Mouse (Mus musculus): ENCODE results near the gene Irak2. TPM values are rescaled to one million over a fixed set of nuclear protein-coding genes. Genes with fewer than 3 reads are reported as not detected.

Gene Irak2
- polyA plus RNA-seq, 1 experiment from 2014 or later, result 5.7 TPM

GRCm38 (mm10) chr6:113740236-113741217 lies 102.3 kb downstream of the Irak2 start, which contains the start of gene Sec13:
Sec13 (minus strand) TSS chr6:113740743.
- no peaks in the 10 kb centered on the region for H3K27me3 ChIP-seq (replicated peaks; ENCODE audit: control insufficient read depth, insufficient read depth, low read length)
- DNase-seq (ENCODE audit: low spot score) (peak; percentile 97), ATAC-seq (replicated peaks; ENCODE audit: low FRiP score, low TSS enrichment, low read depth) (peak; percentile 87; the same call in 1 of the 2 replicates)
- no peaks in the 10 kb centered on the region for H3K9me3 ChIP-seq (ENCODE audit: control insufficient read depth, low read length)
- peak within 1 kb of the TSS; percentile 57 for H3K4me2 ChIP-seq (ENCODE audit: low read length)
- 7% methylated on average over 41 of the region's 41 CpGs for WGBS
- H3K27ac ChIP-seq (ENCODE audit: low read depth), result peak within 1 kb of the TSS; percentile 39; the same call in 1 of the 2 replicates
- H3K4me3 ChIP-seq (ENCODE audit: low read depth, low read length), result peak within 1 kb of the TSS; percentile 100
- peaks cover 25% of the 10 kb centered on the region for H3K36me3 ChIP-seq (ENCODE audit: control insufficient read depth, insufficient read depth, low read length)
- 0 out of 2 replicates have a peak, but pooled peaks cover 4% of the 10 kb centered on the region for H3K4me1 ChIP-seq (replicated peaks; ENCODE audit: control insufficient read depth, insufficient read depth, low read length)
- H3K9ac ChIP-seq (ENCODE audit: low read length), result peak within 1 kb of the TSS; percentile 85

GRCm38 (mm10) chr6:113741425-113741824 lies 103.2 kb downstream of the Irak2 start:
- Histone ChIP-seq H3K27me3 (replicated peaks; ENCODE audit: control insufficient read depth, insufficient read depth, low read length) (no peaks in the 10 kb centered on the region), H3K9ac (ENCODE audit: low read length) (no peak overlapping the region), H3K4me1 (replicated peaks; ENCODE audit: control insufficient read depth, insufficient read depth, low read length) (0 out of 2 replicates have a peak, but pooled peaks cover 4% of the 10 kb centered on the region), H3K9me3 (ENCODE audit: control insufficient read depth, low read length) (no peaks in the 10 kb centered on the region), H3K4me3 (ENCODE audit: low read depth, low read length) (no peak overlapping the region), H3K27ac (ENCODE audit: low read depth) (no peak overlapping the region), H3K4me2 (ENCODE audit: low read length) (no peak overlapping the region), H3K36me3 (ENCODE audit: control insufficient read depth, insufficient read depth, low read length) (peaks cover 16% of the 10 kb centered on the region)
- ATAC-seq (replicated peaks; ENCODE audit: low FRiP score, low TSS enrichment, low read depth) (no peak), DNase-seq (ENCODE audit: low spot score) (no peak)
- WGBS, result 69% methylated on average over 2 of the region's 2 CpGs

- H3K9me3 ChIP-seq (ENCODE audit: control insufficient read depth, low read length), result no peaks in the 10 kb centered on the region
- no peak overlapping the region for H3K9ac ChIP-seq (ENCODE audit: low read length)
- DNase-seq (ENCODE audit: low spot score), result no peak
- WGBS, result 88% methylated on average over 1 of the region's 1 CpGs
- no peak overlapping the region for H3K4me3 ChIP-seq (ENCODE audit: low read depth, low read length)
- no peak for ATAC-seq (replicated peaks; ENCODE audit: low FRiP score, low TSS enrichment, low read depth)
- H3K36me3 ChIP-seq (ENCODE audit: control insufficient read depth, insufficient read depth, low read length), result peaks cover 13% of the 10 kb centered on the region; the same call in 1 of the 2 replicates
- 0 out of 2 replicates have a peak, but pooled peaks cover 4% of the 10 kb centered on the region for H3K4me1 ChIP-seq (replicated peaks; ENCODE audit: control insufficient read depth, insufficient read depth, low read length)
- H3K27me3 ChIP-seq (replicated peaks; ENCODE audit: control insufficient read depth, insufficient read depth, low read length), result no peaks in the 10 kb centered on the region
- no peak overlapping the region for H3K4me2 ChIP-seq (ENCODE audit: low read length)
- no peak overlapping the region for H3K27ac ChIP-seq (ENCODE audit: low read depth)
Observed at GRCm38 (mm10) chr6:113742321-113742720, 104.1 kb downstream of the Irak2 start.

- Histone ChIP-seq H3K27me3 (replicated peaks; ENCODE audit: control insufficient read depth, insufficient read depth, low read length) (0 out of 2 replicates have a peak, but pooled peaks cover 3% of the 10 kb centered on the region), H3K9me3 (ENCODE audit: control insufficient read depth, low read length) (no peaks in the 10 kb centered on the region), H3K27ac (ENCODE audit: low read depth) (no peak overlapping the region), H3K4me3 (ENCODE audit: low read depth, low read length) (no peak overlapping the region), H3K36me3 (ENCODE audit: control insufficient read depth, insufficient read depth, low read length) (peaks cover 5% of the 10 kb centered on the region; the same call in 1 of the 2 replicates), H3K9ac (ENCODE audit: low read length) (no peak overlapping the region), H3K4me1 (replicated peaks; ENCODE audit: control insufficient read depth, insufficient read depth, low read length) (0 out of 2 replicates have a peak, but pooled peaks cover 4% of the 10 kb centered on the region), H3K4me2 (ENCODE audit: low read length) (no peak overlapping the region)
- ATAC-seq (replicated peaks; ENCODE audit: low FRiP score, low TSS enrichment, low read depth), result no peak
- WGBS, result 74% methylated on average over 1 of the region's 1 CpGs
- DNase-seq (ENCODE audit: low spot score), result no peak
Observed at GRCm38 (mm10) chr6:113743111-113743510, 104.8 kb downstream of the Irak2 start.

Small RNAs within 50 kb of the gene (microRNA-seq; reads per million reads assigned to microRNA genes)
- gene Mir7042, result 0.85 reads per million, percentile 4 among the genes with 10 or more reads in this experiment

Other genes with a start within 250 kb of the Irak2 start
- gene Ttll3, start 249.2 kb upstream of the Irak2 start, polyA plus RNA-seq (2014; fragmentation: Nextera tagmentation; extraction: Ambion mirVana), result 2.5 and 4.0 TPM in 2 replicates
- 21.9 and 27.4 TPM in 2 replicates for gene Rpusd3, start 219.1 kb upstream of the Irak2 start, polyA plus RNA-seq (2014; fragmentation: Nextera tagmentation; extraction: Ambion mirVana)
- gene Cidec, start 202.7 kb upstream of the Irak2 start, polyA plus RNA-seq (2014; fragmentation: Nextera tagmentation; extraction: Ambion mirVana), result 2.2 and 3.1 TPM in 2 replicates
- 80.0 and 84.6 TPM in 2 replicates for gene Jagn1, start 195.9 kb upstream of the Irak2 start, polyA plus RNA-seq (2014; fragmentation: Nextera tagmentation; extraction: Ambion mirVana)
- 8.4 and 9.0 TPM in 2 replicates for gene Il17re, start 180.0 kb upstream of the Irak2 start, polyA plus RNA-seq (2014; fragmentation: Nextera tagmentation; extraction: Ambion mirVana)
- 15.3 and 18.5 TPM in 2 replicates for gene Il17rc, start 167.0 kb upstream of the Irak2 start, polyA plus RNA-seq (2014; fragmentation: Nextera tagmentation; extraction: Ambion mirVana)
- gene Creld1, start 155.2 kb upstream of the Irak2 start, polyA plus RNA-seq (2014; fragmentation: Nextera tagmentation; extraction: Ambion mirVana), result 20.1 and 20.2 TPM in 2 replicates
- gene Prrt3, start 136.5 kb upstream of the Irak2 start, polyA plus RNA-seq (2014; fragmentation: Nextera tagmentation; extraction: Ambion mirVana), result 0.26 and 0.32 TPM in 2 replicates
- gene Emc3, start 106.8 kb upstream of the Irak2 start, polyA plus RNA-seq (2014; fragmentation: Nextera tagmentation; extraction: Ambion mirVana), result 84.7 and 89.7 TPM in 2 replicates
- gene Fancd2, start 106.8 kb upstream of the Irak2 start, polyA plus RNA-seq (2014; fragmentation: Nextera tagmentation; extraction: Ambion mirVana), result 13.1 and 13.9 TPM in 2 replicates
- gene Fancd2os, start 37.8 kb upstream of the Irak2 start, polyA plus RNA-seq (2014; fragmentation: Nextera tagmentation; extraction: Ambion mirVana), result 0.20 and 0.22 TPM in 2 replicates
- 238 and 245 TPM in 2 replicates for gene Brk1, start 33.7 kb upstream of the Irak2 start, polyA plus RNA-seq (2014; fragmentation: Nextera tagmentation; extraction: Ambion mirVana)
- 41.6 and 45.1 TPM in 2 replicates for gene Vhl, start 14.5 kb upstream of the Irak2 start, polyA plus RNA-seq (2014; fragmentation: Nextera tagmentation; extraction: Ambion mirVana)
- gene Tatdn2, start 58.6 kb downstream of the Irak2 start, polyA plus RNA-seq (2014; fragmentation: Nextera tagmentation; extraction: Ambion mirVana), result 0.98 and 1.4 TPM in 2 replicates
- 2.2 and 19.4 TPM in 2 replicates for gene Ghrl, start 81.4 kb downstream of the Irak2 start, polyA plus RNA-seq (2014; fragmentation: Nextera tagmentation; extraction: Ambion mirVana)
- 247 and 250 TPM in 2 replicates for gene Sec13, start 102.3 kb downstream of the Irak2 start, polyA plus RNA-seq (2014; fragmentation: Nextera tagmentation; extraction: Ambion mirVana)

Measured in intestine, embryonic 14.5 days (tissue).